Mouse (Mus musculus) kidney, postnatal 4 days (tissue): ENCODE data around the gene Nfkbil1.

ENCODE experiments used
- DNase-seq, 2 experiments: peaks; one replicate each; pipeline ENCODE4 v3.0.0; 2021; ENCODE audit warnings: mixed read lengths in 2 of 2

Nfkbil1 gene

GRCm38 (mm10) chr17:35174201-35174977 is 61.2 kb downstream of the Nfkbil1 start:
- no peak for DNase-seq

- DNase-seq, result no peak
Observed at GRCm38 (mm10) chr17:35173329-35173728, 62.3 kb downstream of the Nfkbil1 start.

DNA sequence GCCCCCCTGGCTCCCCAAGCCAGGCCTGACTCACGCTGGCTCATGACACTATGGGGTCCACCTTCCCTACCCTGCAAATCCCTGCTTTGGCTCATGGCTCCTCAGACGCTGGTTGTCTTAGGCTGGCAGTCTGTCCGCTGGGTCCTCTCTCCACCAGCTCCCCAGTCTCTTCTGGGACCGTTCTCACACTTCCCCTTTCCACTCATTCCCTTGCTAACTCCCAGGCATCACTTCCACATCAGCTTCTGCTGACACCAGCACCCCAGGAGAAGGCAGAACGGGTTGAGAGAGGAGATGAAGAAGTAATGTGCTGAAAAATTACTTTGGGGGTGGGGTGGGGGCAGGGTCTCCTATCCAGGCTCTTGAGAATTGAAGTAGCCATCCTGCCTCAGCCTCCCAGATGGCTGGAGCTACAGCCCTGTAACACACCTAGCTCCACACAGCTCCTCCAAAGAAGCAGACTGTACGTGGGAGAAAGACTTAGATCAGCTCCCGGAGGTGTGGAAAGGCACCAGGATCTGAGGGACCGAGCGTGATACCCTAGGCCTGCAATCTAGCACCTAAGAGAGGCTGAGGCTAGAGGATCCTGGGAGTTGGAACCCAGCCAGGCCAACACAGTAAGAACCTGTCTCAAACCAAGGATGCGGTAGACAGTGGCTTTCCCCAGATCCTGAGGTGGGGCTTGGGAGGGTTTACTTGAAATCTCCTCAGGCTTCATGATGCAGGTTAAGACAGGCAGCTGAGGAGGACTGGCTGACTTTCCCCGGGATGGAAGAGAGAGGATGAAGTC is 63.0 kb downstream of the Nfkbil1 start:
- no peak for DNase-seq
